Mouse (Mus musculus): ENCODE results near the gene Gm29106. TPM values are rescaled to one million over a fixed set of nuclear protein-coding genes. Genes with fewer than 3 reads are reported as not detected.
"Not testable (repeated sequence)": the region's sequence is repeated elsewhere in the genome, so short reads cannot be mapped to it uniquely, and the experiment has no call there.

Gm29106 gene
- under 1 TPM in 1 of 3 experiments, not detected in 2; 0.11 TPM for polyA plus RNA-seq (2017; shearing (Covaris generic))

DNA sequence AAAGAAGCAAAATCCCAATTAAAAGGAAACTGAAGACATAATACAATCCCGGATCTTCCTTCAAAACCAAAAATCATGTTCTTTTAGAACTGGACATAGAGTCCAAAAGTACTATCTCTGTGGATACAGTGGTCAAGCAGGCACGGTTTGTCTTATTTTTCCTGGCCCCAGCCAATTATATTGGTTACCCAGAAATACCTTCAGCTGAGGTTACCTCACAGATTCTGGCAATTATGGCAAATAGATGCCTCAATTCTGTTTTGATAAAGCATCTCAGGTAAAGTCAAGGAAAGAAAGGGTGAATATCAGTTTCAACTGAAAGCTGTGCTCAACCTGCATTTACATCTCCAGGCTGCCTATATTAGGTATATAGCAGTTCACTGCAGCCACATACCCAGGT lies at the start of gene Gm29106:
Gm29106 (plus strand) TSS at position 301 of the 400 bp plus-strand sequence.
- ATAC-seq, result not testable (repeated sequence)

DNA sequence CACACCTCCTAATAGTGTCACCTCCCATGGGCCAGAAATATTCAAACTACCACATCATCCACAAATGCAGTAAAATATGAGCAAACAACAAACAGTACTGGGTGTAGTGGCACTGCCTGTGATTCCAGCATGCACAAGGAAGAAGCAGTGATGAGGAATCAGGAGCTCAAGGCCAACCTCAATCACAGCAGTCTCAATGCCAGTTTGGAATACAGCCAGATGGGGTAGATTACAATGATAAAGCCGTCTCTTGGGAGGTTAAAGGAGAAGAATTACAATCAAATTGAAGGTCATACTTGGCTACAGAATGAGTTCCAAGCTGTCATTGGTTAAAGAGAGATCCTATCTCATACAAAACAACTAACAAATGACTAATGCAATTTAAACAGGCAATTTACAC lies 52.2 kb downstream of the Gm29106 start:
- ATAC-seq, result no peak

DNA sequence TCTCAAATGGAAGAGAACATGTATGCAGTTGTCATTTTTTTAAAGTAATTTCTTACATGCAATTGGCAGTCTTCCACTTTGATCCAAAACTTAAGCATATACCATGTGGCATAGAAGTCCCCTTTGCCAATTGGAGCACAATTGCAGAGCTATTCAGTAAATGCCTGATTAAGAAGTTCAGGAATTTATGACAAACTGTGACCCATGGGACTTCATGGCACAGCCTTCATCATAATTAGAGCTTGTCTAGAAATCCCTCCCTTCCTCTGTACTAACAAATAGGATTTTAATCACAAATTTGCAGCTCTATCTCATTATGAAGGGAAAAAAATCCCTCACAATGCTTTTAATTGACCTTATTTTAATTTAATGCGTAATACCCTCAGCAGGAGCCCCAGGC lies 59.7 kb downstream of the Gm29106 start:
- no peak for ATAC-seq

Other genes starting within 250 kb of the Gm29106 start
- gene Gm28168, start 248.5 kb upstream of the Gm29106 start, polyA plus RNA-seq (2017; shearing (Covaris generic)), result not detected
- gene Gm7145, start 210.6 kb upstream of the Gm29106 start, polyA plus RNA-seq (2017; shearing (Covaris generic)), result not detected
- gene Tsn, start 135.2 kb downstream of the Gm29106 start, polyA plus RNA-seq (2017; shearing (Covaris generic)), result 100 to 1,000 TPM; 222 to 246 (median 230) TPM
- gene Nifk, start 145.3 kb downstream of the Gm29106 start, polyA plus RNA-seq (2017; shearing (Covaris generic)), result 10 to 100 TPM; 55.6 to 61.0 (median 60.9) TPM
- gene Clasp1, start 212.5 kb downstream of the Gm29106 start, polyA plus RNA-seq (2017; shearing (Covaris generic)), result 10 to 100 TPM; 40.7 to 65.0 (median 41.0) TPM

Measured in inflammation-experienced regulatory T-cells, adult 6 months (primary cell).